Mouse (Mus musculus) E14TG2a.4 (cell line): ENCODE measurements at regions not wholly inside any gene's neighbourhood (a gene's known extent, or its start where the extent isn't known, plus 50 kb on each side); places are given as distances from the start of the nearest gene placed in this dataset.

Experiments
- H3K27me3 ChIP-seq: 2 replicates; pipeline ENCODE4 v1.6.1; 2014; ENCODE audit warnings: low read length, control low read depth; ENCODE audit not compliant: insufficient read depth
- H3K36me3 ChIP-seq: 2 replicates; pipeline ENCODE4 v1.6.1; 2014; ENCODE audit warnings: low read length, control low read depth; ENCODE audit not compliant: insufficient read depth
- H3K4me1 ChIP-seq: replicated peaks from 2 replicates; pipeline ENCODE4 v1.6.1; 2014; ENCODE audit warnings: low read depth, low read length, control low read depth
- H3K4me3 ChIP-seq: replicated peaks from 2 replicates; pipeline ENCODE4 v1.5.1; 2014; ENCODE audit warnings: mild to moderate bottlenecking, low read length
- H3K9me3 ChIP-seq: 2 replicates; pipeline ENCODE4 v1.6.1; 2014; ENCODE audit warnings: low read length, control low read depth
- CTCF ChIP-seq: conservative IDR thresholded peaks from 2 replicates; pipeline ENCODE4 v1.5.1; 2014; ENCODE audit warnings: low read length
- NANOG ChIP-seq: IDR thresholded peaks from 2 replicates; pipeline ENCODE4 v1.6.1; 2014; ENCODE audit warnings: borderline replicate concordance, low read length, mixed read lengths
- POU5F1 ChIP-seq: IDR thresholded peaks from 2 replicates; pipeline ENCODE4 v1.6.1; 2014; ENCODE audit warnings: low read length, borderline replicate concordance

GRCm38 (mm10) chr7:136073265-136073799 lies 357.2 kb upstream of the Mki67 start:
- no peak overlapping the region for H3K4me3 ChIP-seq
- no peaks in the 10 kb centered on the region for H3K9me3 ChIP-seq
- no peaks in the 10 kb centered on the region for H3K4me1 ChIP-seq
- peaks cover 6% of the 10 kb centered on the region; the same call in 1 of the 2 replicates for H3K27me3 ChIP-seq
- TF ChIP-seq POU5F1 (no peak), NANOG (no peak), CTCF (no peak)
- no peaks in the 10 kb centered on the region for H3K36me3 ChIP-seq

- H3K4me1 ChIP-seq, result no peaks in the 10 kb centered on the region
- H3K27me3 ChIP-seq, result peaks cover 6% of the 10 kb centered on the region; the same call in 1 of the 2 replicates
- no peaks in the 10 kb centered on the region for H3K9me3 ChIP-seq
- no peak overlapping the region for H3K4me3 ChIP-seq
- H3K36me3 ChIP-seq, result no peaks in the 10 kb centered on the region
- TF ChIP-seq POU5F1, result no peak
- TF ChIP-seq NANOG, result no peak
These were observed 357.9 kb upstream of the Mki67 start for GRCm38 (mm10) chr7:136074043-136074442.

DNA sequence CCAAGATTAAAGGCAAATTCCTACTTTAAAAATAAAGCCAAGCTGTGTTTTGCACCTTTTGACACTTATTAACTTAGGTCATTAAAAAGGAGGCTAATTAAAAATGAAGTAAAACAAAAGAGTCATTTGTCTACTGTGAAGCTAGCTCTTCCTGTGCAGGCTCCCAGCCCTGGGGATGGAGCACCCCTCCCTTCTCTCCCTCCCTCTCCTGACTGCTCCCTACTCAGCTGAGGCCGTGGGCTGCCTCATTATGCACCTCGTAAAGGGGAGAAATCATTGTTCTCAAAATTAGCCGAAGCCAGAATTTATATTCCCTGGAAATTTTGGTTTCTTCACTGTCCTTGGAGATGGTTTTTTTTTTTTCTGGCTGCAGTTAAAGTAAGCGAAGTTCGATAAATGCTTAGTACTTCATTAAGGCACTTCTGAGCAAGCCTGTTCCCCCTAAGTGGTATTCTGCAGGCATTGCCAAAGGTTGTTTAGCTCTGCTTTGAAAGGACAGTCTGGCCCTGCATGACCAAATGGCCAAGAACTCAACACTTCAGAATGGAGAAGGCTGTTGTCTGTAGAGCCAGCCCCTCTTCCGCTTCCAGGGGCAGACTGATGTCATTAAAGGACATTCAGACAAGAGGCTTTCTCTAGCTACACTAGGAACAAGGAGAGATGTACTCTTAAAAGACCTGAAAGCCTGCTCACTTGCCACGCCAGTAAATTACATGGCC lies 365.5 kb upstream of the Mki67 start:
- H3K9me3 ChIP-seq, result no peaks in the 10 kb centered on the region
- peaks cover 10% of the 10 kb centered on the region; the same call in 1 of the 2 replicates for H3K27me3 ChIP-seq
- H3K4me3 ChIP-seq, result no peak overlapping the region
- TF ChIP-seq NANOG, result no peak
- TF ChIP-seq POU5F1, result no peak
- no peak for TF ChIP-seq CTCF
- H3K36me3 ChIP-seq, result no peaks in the 10 kb centered on the region
- no peaks in the 10 kb centered on the region for H3K4me1 ChIP-seq

GRCm38 (mm10) chr7:136082253-136082867 lies 366.2 kb upstream of the Mki67 start:
- TF ChIP-seq NANOG (no peak), POU5F1 (no peak), CTCF (no peak)
- no peaks in the 10 kb centered on the region for H3K4me1 ChIP-seq
- H3K4me3 ChIP-seq, result no peak overlapping the region
- H3K27me3 ChIP-seq, result peaks cover 10% of the 10 kb centered on the region; the same call in 1 of the 2 replicates
- H3K9me3 ChIP-seq, result no peaks in the 10 kb centered on the region
- H3K36me3 ChIP-seq, result no peaks in the 10 kb centered on the region

DNA sequence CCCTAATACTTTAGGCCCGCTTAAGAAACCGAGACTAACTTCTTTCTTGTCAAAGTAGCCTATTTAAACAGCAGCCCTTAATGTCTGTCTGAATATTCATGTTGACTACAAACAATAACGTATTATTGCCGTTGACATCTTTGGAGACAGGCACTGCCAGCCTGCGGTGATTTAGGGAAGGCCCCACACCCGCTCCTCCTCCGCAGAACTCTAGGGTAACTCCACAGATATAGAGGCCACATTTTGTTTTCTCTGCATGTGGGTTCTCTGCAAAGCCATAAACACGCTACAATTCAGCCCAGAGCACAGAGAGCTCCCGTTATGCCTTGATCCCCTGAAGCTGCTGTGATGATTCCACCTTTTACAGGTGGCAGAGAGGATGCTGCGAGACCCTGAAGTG lies 366.8 kb upstream of the Mki67 start:
- no peak for TF ChIP-seq CTCF
- no peak for TF ChIP-seq NANOG
- TF ChIP-seq POU5F1, result no peak
- H3K27me3 ChIP-seq, result peaks cover 10% of the 10 kb centered on the region; the same call in 1 of the 2 replicates

DNA sequence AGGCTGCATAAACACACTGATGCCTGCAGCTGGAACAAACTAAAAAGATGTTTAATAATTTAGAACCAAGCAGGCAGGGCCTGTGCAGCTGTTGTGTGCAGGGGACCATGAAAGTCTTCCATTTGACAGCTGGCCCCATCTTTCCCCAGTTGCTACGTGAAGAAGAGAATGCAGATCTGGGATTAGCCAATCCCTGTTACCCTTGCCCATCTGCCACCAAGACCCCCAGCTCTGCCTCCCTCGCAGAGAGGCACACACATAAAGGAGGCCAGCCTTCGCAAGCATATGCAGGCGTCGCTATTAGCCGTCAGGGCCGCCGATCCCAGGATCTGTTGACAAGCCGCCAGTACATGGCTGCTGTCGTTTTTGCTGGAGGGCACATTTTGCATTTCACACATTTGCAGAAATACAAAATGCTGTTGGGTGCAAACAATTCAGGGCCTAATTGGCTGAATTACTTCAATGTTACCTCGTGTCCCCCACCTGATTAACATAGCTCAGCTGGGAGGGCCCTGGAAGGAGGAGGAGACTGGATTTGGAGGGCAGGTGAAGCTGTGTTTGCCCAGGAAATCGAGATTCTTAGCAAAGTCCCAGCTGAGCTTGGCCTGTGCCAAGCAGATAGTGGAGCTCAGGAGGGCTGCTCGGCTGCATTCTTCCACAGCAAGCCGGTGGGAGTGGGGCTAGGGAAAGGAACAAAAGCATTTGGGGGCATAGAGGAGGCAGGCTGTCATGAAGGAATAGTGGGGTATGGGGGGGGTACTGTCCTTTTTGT lies 367.6 kb upstream of the Mki67 start:
- Histone ChIP-seq H3K27me3 (peaks cover 10% of the 10 kb centered on the region; the same call in 1 of the 2 replicates), H3K36me3 (no peaks in the 10 kb centered on the region), H3K4me1 (no peaks in the 10 kb centered on the region), H3K9me3 (no peaks in the 10 kb centered on the region), H3K4me3 (no peak overlapping the region)
- TF ChIP-seq CTCF (no peak), POU5F1 (no peak), NANOG (no peak)

More for the DNA sequence above, 366.8 kb upstream of the Mki67 start:
- no peaks in the 10 kb centered on the region for H3K9me3 ChIP-seq
- H3K4me1 ChIP-seq, result no peaks in the 10 kb centered on the region
- H3K36me3 ChIP-seq, result no peaks in the 10 kb centered on the region
- no peak overlapping the region for H3K4me3 ChIP-seq

- TF ChIP-seq POU5F1 (no peak), NANOG (no peak), CTCF (no peak)
- H3K4me3 ChIP-seq, result no peak overlapping the region
- H3K9me3 ChIP-seq, result no peaks in the 10 kb centered on the region
- H3K27me3 ChIP-seq, result peaks cover 5% of the 10 kb centered on the region; the same call in 1 of the 2 replicates
- no peaks in the 10 kb centered on the region for H3K4me1 ChIP-seq
- no peaks in the 10 kb centered on the region for H3K36me3 ChIP-seq
These were observed 372.6 kb upstream of the Mki67 start for GRCm38 (mm10) chr7:136088785-136089184.

GRCm38 (mm10) chr7:136094681-136095360 lies 378.7 kb upstream of the Mki67 start:
- H3K36me3 ChIP-seq, result no peaks in the 10 kb centered on the region
- H3K4me3 ChIP-seq, result no peak overlapping the region
- H3K27me3 ChIP-seq, result peaks cover 6% of the 10 kb centered on the region
- TF ChIP-seq CTCF (no peak), POU5F1 (no peak), NANOG (no peak)
- H3K4me1 ChIP-seq, result no peaks in the 10 kb centered on the region
- H3K9me3 ChIP-seq, result no peaks in the 10 kb centered on the region
